Mouse (Mus musculus) leukemia stem cell, adult 10-12 weeks (primary cell): ENCODE measurements around the gene Ndrg3. TPM values are rescaled to one million over a fixed set of nuclear protein-coding genes. Genes with fewer than 3 reads are reported as not detected.

Experiments used
- polyA plus RNA-seq: library from polyadenylated mRNA; stranded (reverse); fragments of >175 nt; gene quantifications from 2 replicates; pipeline ENCODE4 v1.2.3, GENCODE M21; 2012; ENCODE audit warnings: low replicate concordance

The Ndrg3 gene
- 1.2 and 6.5 TPM in 2 replicates for polyA plus RNA-seq

GRCm38 (mm10) chr2:156991470-156992319, at the start of gene Ndrg3:
Gene Ndrg3, minus strand, starts transcription at chr2:156992056.

GRCm38 (mm10) chr2:157006511-157007233, 14.8 kb upstream of the Ndrg3 start, which contains the start of gene Dsn1:
Gene Dsn1, minus strand, starts transcription at chr2:157007154.

GRCm38 (mm10) chr2:156887017-156887416, 104.8 kb downstream of the Ndrg3 start, which contains the start of gene Sla2:
Gene Sla2, minus strand, starts transcription at chr2:156887192.

Other genes with a start within 250 kb of the Ndrg3 start
- gene Myl9, start 216.6 kb downstream of the Ndrg3 start, polyA plus RNA-seq: 3.3 and 6.0 TPM in 2 replicates
- gene Tgif2, start 152.0 kb downstream of the Ndrg3 start, polyA plus RNA-seq: 41.9 and 55.4 TPM in 2 replicates
- 0.53 and 1.4 TPM in 2 replicates for gene 4930518I15Rik, start 134.1 kb downstream of the Ndrg3 start, polyA plus RNA-seq
- gene Rab5if, start 128.9 kb downstream of the Ndrg3 start, polyA plus RNA-seq: 72.8 and 128 TPM in 2 replicates
- gene Sla2, start 104.9 kb downstream of the Ndrg3 start, polyA plus RNA-seq: 1.3 and 2.1 TPM in 2 replicates
- gene Dsn1, start 15.1 kb upstream of the Ndrg3 start, polyA plus RNA-seq: 1.7 and 2.2 TPM in 2 replicates
- gene Soga1, start 87.2 kb upstream of the Ndrg3 start, polyA plus RNA-seq: 18.3 and 30.3 TPM in 2 replicates
- not detected in 2 replicates for gene Tldc2, start 95.0 kb upstream of the Ndrg3 start, polyA plus RNA-seq
- gene Samhd1, start 143.2 kb upstream of the Ndrg3 start, polyA plus RNA-seq: 15.0 and 94.0 TPM in 2 replicates
- gene Rbl1, start 212.5 kb upstream of the Ndrg3 start, polyA plus RNA-seq: 5.5 and 10.9 TPM in 2 replicates